Mouse (Mus musculus) liver, embryonic 18 days (tissue): ENCODE measurements around the gene Gstt4. TPM values are rescaled to one million over a fixed set of nuclear protein-coding genes. Genes with fewer than 3 reads are reported as not detected.

Experiments used
- polyA plus RNA-seq: library from polyadenylated mRNA; depleted of rRNA; stranded (reverse); fragments of >200 nt; gene quantifications from 2 replicates; pipeline ENCODE4 v1.2.3, GENCODE M21; 2012; rRNA removed

The Gstt4 gene
- polyA plus RNA-seq = 0.05 TPM in 1 of 2 replicates, not detected in the other

GRCm38 (mm10) chr10:75822443-75822842 is at the start of gene Gstt4:
Gene Gstt4 (minus strand): TSS chr10:75822543.

GRCm38 (mm10) chr10:75859786-75860470 is 37.6 kb upstream of the Gstt4 start, which contains the start of gene Mif:
Gene Mif (minus strand): TSS chr10:75860240.

DNA sequence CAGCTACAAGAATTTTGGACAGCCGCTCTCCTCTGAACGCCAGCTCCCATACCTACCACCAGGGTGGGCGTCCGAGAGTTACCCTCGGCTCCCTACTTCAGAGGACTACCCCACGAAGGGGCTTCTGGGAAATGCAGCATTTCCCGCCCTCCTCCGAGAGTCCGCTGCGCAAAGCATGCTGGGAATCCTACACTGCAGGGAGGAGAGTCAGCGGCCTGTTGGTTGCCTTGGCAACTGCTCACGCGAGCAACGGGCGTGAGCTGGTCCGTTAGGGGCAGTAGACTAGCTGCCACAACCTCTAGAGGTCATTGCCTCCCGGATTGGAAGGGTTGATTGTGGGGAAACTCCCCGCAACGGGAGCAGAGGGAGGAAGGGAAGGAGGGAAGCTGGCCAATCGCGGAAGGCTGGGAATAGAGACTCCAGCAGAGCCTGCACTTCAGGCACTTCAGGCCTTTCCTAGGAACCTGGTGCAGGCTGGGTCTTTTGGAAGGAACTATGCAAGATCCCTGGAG is 15.0 kb upstream of the Gstt4 start, which contains the start of gene Gstt2:
Gene Gstt2 (minus strand): TSS at position 177 of the 512 bp plus-strand sequence.

DNA sequence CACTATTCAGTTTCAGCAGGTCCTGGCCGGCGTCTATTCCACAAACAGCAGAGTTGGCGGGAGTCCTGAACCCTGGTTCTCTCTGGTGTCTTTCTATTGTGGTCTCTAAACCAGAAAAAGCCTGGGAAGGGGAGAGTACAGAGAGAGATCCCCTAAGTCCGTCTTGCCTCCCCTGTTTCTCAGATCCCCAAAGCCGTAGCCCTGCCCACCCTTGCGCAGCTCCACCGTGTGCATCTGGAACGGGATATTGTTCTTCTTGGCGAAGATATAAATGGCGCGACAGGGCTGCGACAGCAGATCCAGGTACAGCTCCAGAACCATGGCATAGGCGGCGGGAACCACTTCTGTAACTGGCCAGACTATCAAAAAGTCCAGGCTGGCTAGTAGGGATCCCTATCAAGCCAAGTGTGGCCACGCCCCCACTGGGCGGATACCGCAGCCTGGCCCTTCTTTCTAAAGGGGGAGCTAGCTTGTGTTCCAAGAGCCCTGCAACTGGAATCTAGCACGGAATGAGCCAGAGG is 24.1 kb downstream of the Gstt4 start, which contains the start of gene Gstt1:
Gene Gstt1 (minus strand): TSS at position 409 of the 521 bp plus-strand sequence.

GRCm38 (mm10) chr10:75780769-75781578 is 41.4 kb downstream of the Gstt4 start, which contains the start of the genes Gm20441 and Gstt3:
Gene Gm20441 (minus strand): TSS chr10:75780954.
Gene Gstt3 (minus strand): TSS chr10:75781414.

GRCm38 (mm10) chr10:75772795-75773664 is 49.3 kb downstream of the Gstt4 start, which contains the start of gene Ddt:
Gene Ddt (minus strand): TSS chr10:75773414.

Other genes starting within 250 kb of the Gstt4 start
- 1.7 and 2.2 TPM in 2 replicates for gene Ggt5, start 233.2 kb downstream of the Gstt4 start, polyA plus RNA-seq
- gene Susd2, start 178.5 kb downstream of the Gstt4 start, polyA plus RNA-seq = 1.4 TPM in 2 replicates
- gene Cabin1, start 58.2 kb downstream of the Gstt4 start, polyA plus RNA-seq = 9.1 and 10.2 TPM in 2 replicates
- gene Ddt, start 49.1 kb downstream of the Gstt4 start, polyA plus RNA-seq = 364 and 391 TPM in 2 replicates
- gene Gm20441, start 41.6 kb downstream of the Gstt4 start, polyA plus RNA-seq = 0.07 TPM in 1 of 2 replicates, not detected in the other
- 14.6 and 18.6 TPM in 2 replicates for gene Gstt3, start 41.1 kb downstream of the Gstt4 start, polyA plus RNA-seq
- 287 and 357 TPM in 2 replicates for gene Gstt1, start 24.0 kb downstream of the Gstt4 start, polyA plus RNA-seq
- 83.1 and 102 TPM in 2 replicates for gene Gstt2, start 14.9 kb upstream of the Gstt4 start, polyA plus RNA-seq
- gene Mif, start 37.7 kb upstream of the Gstt4 start, polyA plus RNA-seq = 1,404 and 1,705 TPM in 2 replicates
- 0.78 and 1.6 TPM in 2 replicates for gene Derl3, start 70.9 kb upstream of the Gstt4 start, polyA plus RNA-seq
- gene Smarcb1, start 99.1 kb upstream of the Gstt4 start, polyA plus RNA-seq = 16.7 and 17.9 TPM in 2 replicates
- 218 and 226 TPM in 2 replicates for gene Chchd10, start 110.6 kb upstream of the Gstt4 start, polyA plus RNA-seq
- gene Mmp11, start 114.0 kb upstream of the Gstt4 start, polyA plus RNA-seq = 1.7 and 2.3 TPM in 2 replicates
- gene Gm867, start 118.1 kb upstream of the Gstt4 start, polyA plus RNA-seq = 13.6 and 15.6 TPM in 2 replicates
- 24.5 and 38.1 TPM in 2 replicates for gene Vpreb3, start 120.5 kb upstream of the Gstt4 start, polyA plus RNA-seq
- gene Gm5134, start 132.0 kb upstream of the Gstt4 start, polyA plus RNA-seq = 0.23 and 0.24 TPM in 2 replicates
- 5.5 and 5.6 TPM in 2 replicates for gene Zfp280b, start 210.1 kb upstream of the Gstt4 start, polyA plus RNA-seq